ENCODE assay signal across 8 mouse cellular contexts in the genomic region with DNA sequence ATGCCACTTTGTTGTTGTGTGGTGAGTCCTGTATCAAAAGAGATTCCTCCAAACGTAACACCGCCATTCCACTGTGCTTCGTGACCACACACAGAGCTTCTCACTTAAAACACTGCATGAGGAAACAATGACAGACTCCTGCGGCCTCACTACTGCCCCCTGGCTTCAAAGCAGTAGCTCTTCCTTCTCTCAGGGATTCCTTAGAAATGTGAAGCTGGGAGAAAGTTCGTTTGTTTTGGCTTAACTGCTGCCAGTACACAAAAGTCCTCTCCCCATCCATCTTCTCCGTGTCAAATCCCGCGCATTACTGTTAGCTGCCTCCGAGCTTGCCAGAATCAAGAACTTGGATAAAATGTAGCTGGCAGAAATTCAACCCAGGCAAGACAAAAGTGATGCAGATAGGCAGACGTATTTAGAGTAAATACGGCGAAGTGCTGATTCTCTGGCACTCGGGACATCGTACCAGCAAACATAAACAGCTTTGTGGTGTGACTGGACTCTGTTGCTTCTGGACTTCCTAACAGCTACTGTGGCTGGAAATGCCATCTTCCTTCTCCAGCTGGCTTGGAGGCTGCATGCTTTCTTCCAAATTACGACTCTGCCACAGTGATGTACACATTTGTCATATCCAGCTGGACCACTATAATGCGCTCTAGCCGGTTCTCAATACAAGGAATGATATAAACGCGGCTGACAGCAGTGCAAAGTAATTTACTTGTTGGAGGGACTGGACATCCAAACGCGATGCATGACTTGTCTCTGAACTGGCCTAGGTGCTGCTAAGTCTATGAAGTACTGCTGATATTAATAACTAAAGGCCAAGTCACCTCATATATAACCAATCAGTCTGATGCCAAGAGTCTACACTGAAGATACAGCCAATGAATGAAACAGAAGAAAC. TPM values are rescaled to one million over a fixed set of nuclear protein-coding genes. Genes with fewer than 3 reads are reported as not detected.
DNase-seq lines count a peak whose midpoint lies in the region; ATAC-seq and TF ChIP-seq lines count a peak whose summit lies in the region.

No protein-coding gene starts in this region.

- peaks cover 3% of the 10 kb centered on the region; the same call in 1 of the 2 replicates for H3K9me3 ChIP-seq in ES-Bruce4 (replicated peaks; ENCODE audit: control insufficient read depth, insufficient read depth, low read length, poor library complexity, severe bottlenecking)

- WGBS in liver, adult 2 months = 48% methylated on average over 21 of the region's 21 CpGs

- H3K27me3 ChIP-seq in ES-Bruce4 (ENCODE audit: control insufficient read depth, insufficient read depth, low read length, poor library complexity, severe bottlenecking) = no peaks in the 10 kb centered on the region
- no peaks in the 10 kb centered on the region for H3K27me3 ChIP-seq in liver, adult 2 months (ENCODE audit: control insufficient read depth, insufficient read depth, low read length)

- TF ChIP-seq POLR2A in ES-Bruce4 (IDR thresholded peaks at IDR 0.05; ENCODE audit: insufficient read depth, low read length) = no peak
- TF ChIP-seq POLR2A in liver, adult 2 months (IDR thresholded peaks at IDR 0.05; ENCODE audit: extremely low read depth, insufficient read depth, low read length) = no peak

- peak; percentile 38 for TF ChIP-seq CTCF in ES-Bruce4 (IDR thresholded peaks at IDR 0.05; ENCODE audit: low read depth, low read length)
- TF ChIP-seq CTCF in liver, adult 2 months (IDR thresholded peaks at IDR 0.05; ENCODE audit: low read depth, low read length) = peak; percentile 63; the same call in 1 of the 2 replicates

- no peak overlapping the region for H3K4me3 ChIP-seq in ES-Bruce4 (ENCODE audit: low read depth, low read length)
- H3K4me3 ChIP-seq in liver, adult 2 months (ENCODE audit: insufficient read depth, low read depth, low read length) = peak overlapping the region; percentile 40

- no peak overlapping the region for H3K9ac ChIP-seq in ES-Bruce4 (ENCODE audit: low read depth, poor library complexity, severe bottlenecking)
- H3K9ac ChIP-seq in liver, adult 2 months (ENCODE audit: low read depth, low read length) = peak overlapping the region; percentile 9; the same call in 1 of the 2 replicates

- no peak for TF ChIP-seq EP300 in ES-Bruce4 (IDR thresholded peaks at IDR 0.05; ENCODE audit: insufficient read depth, low read depth, low read length)

- H3K4me1 ChIP-seq in ES-Bruce4 (ENCODE audit: control insufficient read depth, insufficient read depth, low read length) = no peaks in the 10 kb centered on the region
- peaks cover 9% of the 10 kb centered on the region; the same call in 1 of the 2 replicates for H3K4me1 ChIP-seq in liver, adult 2 months (ENCODE audit: control insufficient read depth, insufficient read depth, low read length)

- peak; percentile 74 for ATAC-seq in monocyte, adult 5-6 weeks (replicated peaks; ENCODE audit: insufficient number of reproducible peaks, low FRiP score, low TSS enrichment, poor library complexity, severe bottlenecking)

- no peak overlapping the region for H3K27ac ChIP-seq in ES-Bruce4 (ENCODE audit: insufficient read depth, low read length)
- H3K27ac ChIP-seq in liver, adult 2 months (replicated peaks; ENCODE audit: insufficient read depth, low read depth, low read length) = no peak overlapping the region

- peaks cover 5% of the 10 kb centered on the region; the same call in 1 of the 2 replicates for H3K79me2 ChIP-seq in liver, adult 2 months (ENCODE audit: control insufficient read depth, insufficient read depth, low read length)

- DNase-seq in cerebellum, postnatal 25 days = peak; percentile 8 to 31
- DNase-seq in cerebellum, postnatal 36 days = no peak
- DNase-seq in embryo, embryonic 11 days = peak; percentile 61
- DNase-seq in heart, postnatal 4 days = peak; percentile 67
- peak; percentile 46 for DNase-seq in liver, adult 2 months (ENCODE audit: extremely low read depth, low read depth, low spot score)
- DNase-seq in thymus, adult 18-20 months = peak; percentile 24 to 41

- no peaks in the 10 kb centered on the region for H3K36me3 ChIP-seq in ES-Bruce4 (ENCODE audit: control insufficient read depth, insufficient read depth, low read length, poor library complexity, severe bottlenecking)
- H3K36me3 ChIP-seq in liver, adult 2 months (ENCODE audit: control insufficient read depth, insufficient read depth, low read length) = peaks cover 3% of the 10 kb centered on the region; the same call in 1 of the 2 replicates

RNA-seq across cellular contexts. Expression of a gene that starts 2.4 kb away (rescaled TPM):
- 2.2 and 3.1 TPM in 2 replicates for polyA plus RNA-seq in ES-Bruce4 (2011; ENCODE audit: insufficient read depth, insufficient read length, low read depth, missing spikeins)
- total RNA-seq in heart, postnatal 4 days (2021) = 1 to 10 TPM; 3.2 to 4.3 TPM
- total RNA-seq in liver, adult 2 months (2014; rRNA removed) = 21.0 and 27.9 TPM in 2 replicates
- 6.0 and 7.4 TPM in 2 replicates for polyA plus RNA-seq in liver, adult 2 months (2012; rRNA removed)
- total RNA-seq in monocyte, adult 5-6 weeks (2017) = 27.3 to 53.1 TPM (median 48.1 TPM) in 3 replicates

RNA-seq across cellular contexts. Expression of a gene that starts 20.4 kb away (rescaled TPM):
- 16.7 and 24.7 TPM in 2 replicates for polyA plus RNA-seq in ES-Bruce4 (2011; ENCODE audit: insufficient read depth, insufficient read length, low read depth, missing spikeins)
- total RNA-seq in heart, postnatal 4 days (2021) = 10 to 100 TPM; 36.4 to 38.0 TPM
- 3.0 and 4.9 TPM in 2 replicates for total RNA-seq in liver, adult 2 months (2014; rRNA removed)
- polyA plus RNA-seq in liver, adult 2 months (2012; rRNA removed) = 4.0 TPM in 2 replicates
- 1.3 to 13.8 TPM (median 1.4 TPM) in 3 replicates for total RNA-seq in monocyte, adult 5-6 weeks (2017)

Comparison
In these comparisons a context has a peak if more than half of its experiments do, and no peak if none do; other contexts are left out.
1. DNase-seq: peak in cerebellum, postnatal 25 days (2 of 2), embryo, embryonic 11 days (single experiment), heart, postnatal 4 days (single experiment), liver, adult 2 months (single experiment) and thymus, adult 18-20 months (2 of 2); none in cerebellum, postnatal 36 days (0 of 2).